Mouse (Mus musculus): ENCODE results near the gene Olfr995.

The Olfr995 gene

GRCm38 (mm10) chr2:85443539-85443938 is at the start of gene Olfr995:
Olfr995 (minus strand) TSS chr2:85443639.
- no peak for DNase-seq (ENCODE audit: low read depth)

GRCm38 (mm10) chr2:85490396-85490795 is 47.0 kb upstream of the Olfr995 start:
- no peak for DNase-seq (ENCODE audit: low read depth)

GRCm38 (mm10) chr2:85466801-85467325 is 23.4 kb upstream of the Olfr995 start:
- DNase-seq (ENCODE audit: low read depth) = no peak

- DNase-seq (ENCODE audit: low read depth) = no peak
Measured at GRCm38 (mm10) chr2:85442546-85442945, 893 bp downstream of the Olfr995 start.

GRCm38 (mm10) chr2:85436351-85436750 is 7.1 kb downstream of the Olfr995 start, which contains the start of gene Olfr994:
Olfr994 (minus strand) TSS chr2:85436451.
- DNase-seq (ENCODE audit: low read depth) = no peak

GRCm38 (mm10) chr2:85425893-85426292 is 17.5 kb downstream of the Olfr995 start:
- no peak for DNase-seq (ENCODE audit: low read depth)

GRCm38 (mm10) chr2:85414777-85415176 is 28.7 kb downstream of the Olfr995 start, which contains the start of gene Olfr993:
Olfr993 (minus strand) TSS chr2:85414877.
- no peak for DNase-seq (ENCODE audit: low read depth)

GRCm38 (mm10) chr2:85409369-85409768 is 34.1 kb downstream of the Olfr995 start, which contains the start of gene Olfr992:
Olfr992 (minus strand) TSS chr2:85409469.
- no peak for DNase-seq (ENCODE audit: low read depth)
